Mouse (Mus musculus) cerebellum, postnatal 36 days (tissue): ENCODE measurements at regions not wholly inside any gene's neighbourhood (a gene's known extent, or its start where the extent isn't known, plus 50 kb on each side); places are given as distances from the start of the nearest gene placed in this dataset.

Experiments used
- DNase-seq, 2 experiments: peaks; one replicate each; pipeline ENCODE4 v3.0.0; 2021 to 2022; ENCODE audit warnings: mixed read lengths in 2 of 2

DNA sequence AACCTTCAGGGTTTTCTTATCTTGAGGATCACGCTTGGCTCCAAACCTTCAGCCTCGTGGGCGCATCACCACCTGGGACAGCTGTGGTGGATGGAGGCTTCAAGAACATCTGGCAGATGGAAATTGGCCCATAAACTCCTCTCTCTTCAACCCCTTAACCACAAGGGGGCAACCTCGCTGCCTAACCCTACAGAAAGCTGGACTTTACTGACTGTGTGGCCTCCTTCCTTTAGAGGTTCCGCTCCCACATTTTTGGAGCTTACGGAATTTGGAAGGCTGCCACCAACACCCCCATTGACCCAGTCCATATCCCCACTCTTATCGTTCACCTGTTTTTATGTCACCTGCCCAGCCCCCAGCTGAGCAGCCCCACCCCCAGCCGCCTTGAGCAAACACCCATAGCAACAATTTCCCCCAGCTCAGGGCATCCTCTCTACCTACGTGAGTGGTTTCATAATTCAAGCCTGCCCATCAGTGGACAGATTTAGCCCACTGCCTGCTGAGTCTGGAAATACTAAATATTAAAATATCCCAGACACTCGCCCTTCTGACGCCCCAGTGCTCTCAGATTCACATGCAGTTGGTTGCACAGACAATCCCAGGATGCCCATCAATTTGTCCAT lies 167.0 kb upstream of the Slc22a22 start:
- no peak for DNase-seq

DNA sequence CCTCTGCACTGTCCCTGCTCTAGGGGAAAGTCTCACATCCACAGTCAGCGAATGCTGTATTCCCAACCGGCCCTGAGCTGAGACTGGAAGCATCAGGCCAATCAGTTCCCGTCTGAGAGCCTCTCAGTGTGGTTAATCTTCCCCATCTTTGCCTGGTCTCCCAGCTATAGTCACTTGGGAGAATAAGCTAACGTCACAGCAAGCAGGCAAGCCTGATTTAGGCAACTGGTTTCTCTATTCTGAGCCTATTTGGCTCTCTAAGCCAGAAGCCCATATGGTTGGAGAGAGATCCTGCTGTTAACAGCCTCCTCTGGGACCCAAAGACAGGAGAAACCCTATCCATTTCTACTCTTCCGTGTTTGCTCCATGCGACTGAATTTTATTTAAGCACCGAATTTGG lies 161.7 kb upstream of the Slc22a22 start:
- DNase-seq, result peak; percentile 49 to 66

DNA sequence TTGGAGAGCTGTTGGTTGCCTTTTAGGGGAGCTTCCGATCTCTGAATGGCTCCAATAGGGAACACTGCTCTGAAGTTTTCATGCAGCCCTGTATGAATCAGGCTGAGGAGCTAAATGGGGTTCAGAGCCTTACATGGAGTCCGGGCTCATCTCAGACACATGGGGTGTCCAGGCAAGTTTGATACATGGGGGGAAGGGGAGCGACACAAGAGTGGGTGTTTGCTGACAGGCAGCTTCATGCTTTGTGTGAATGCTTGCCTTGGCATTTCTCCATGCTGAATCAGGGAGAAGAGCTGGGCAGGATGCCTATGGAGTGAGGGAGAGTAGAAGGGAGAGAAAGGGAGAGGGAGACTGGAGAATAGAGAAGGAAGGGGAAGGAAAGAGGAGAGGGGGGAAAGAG lies 155.6 kb upstream of the Slc22a22 start:
- no peak for DNase-seq

DNA sequence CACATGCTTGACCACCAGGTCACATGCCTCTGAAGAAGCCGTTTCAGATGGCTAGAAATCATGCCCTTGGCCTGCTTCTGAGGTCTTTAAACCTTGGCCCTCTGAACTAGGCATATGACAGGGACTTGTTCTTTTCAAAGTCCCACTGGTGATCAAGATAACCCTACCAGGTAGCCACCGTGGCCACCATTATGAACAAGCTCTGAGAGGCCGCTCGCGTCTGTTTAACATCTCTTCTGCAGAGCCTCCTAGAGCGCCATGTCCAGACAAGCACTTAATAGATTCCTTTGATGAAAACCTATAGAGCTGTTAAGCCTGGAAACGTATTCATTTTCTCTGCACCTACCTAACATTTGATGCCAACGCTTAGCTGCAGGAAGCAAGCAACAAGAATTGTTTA lies 155.1 kb upstream of the Slc22a22 start:
- DNase-seq, result no peak

DNA sequence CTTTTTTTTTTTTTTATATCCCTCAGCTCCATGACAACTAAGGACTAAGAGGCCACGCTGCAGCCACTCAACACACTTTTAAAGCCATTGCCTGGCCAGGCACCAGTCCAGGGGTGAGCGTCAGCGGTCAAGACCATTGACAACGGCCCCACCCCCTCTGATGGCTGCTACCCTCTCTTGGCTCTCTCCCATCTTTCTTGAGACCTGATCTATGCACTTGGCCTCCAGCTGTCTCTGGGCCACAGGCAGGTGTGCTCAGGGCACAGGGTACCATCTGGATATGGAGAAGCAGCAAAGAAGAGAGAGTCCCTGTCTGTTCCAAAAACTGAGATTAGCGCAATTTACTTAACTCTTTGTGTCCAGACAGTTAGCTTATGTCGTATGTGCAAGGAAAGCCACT lies 141.0 kb upstream of the Slc22a22 start:
- DNase-seq, result no peak

DNA sequence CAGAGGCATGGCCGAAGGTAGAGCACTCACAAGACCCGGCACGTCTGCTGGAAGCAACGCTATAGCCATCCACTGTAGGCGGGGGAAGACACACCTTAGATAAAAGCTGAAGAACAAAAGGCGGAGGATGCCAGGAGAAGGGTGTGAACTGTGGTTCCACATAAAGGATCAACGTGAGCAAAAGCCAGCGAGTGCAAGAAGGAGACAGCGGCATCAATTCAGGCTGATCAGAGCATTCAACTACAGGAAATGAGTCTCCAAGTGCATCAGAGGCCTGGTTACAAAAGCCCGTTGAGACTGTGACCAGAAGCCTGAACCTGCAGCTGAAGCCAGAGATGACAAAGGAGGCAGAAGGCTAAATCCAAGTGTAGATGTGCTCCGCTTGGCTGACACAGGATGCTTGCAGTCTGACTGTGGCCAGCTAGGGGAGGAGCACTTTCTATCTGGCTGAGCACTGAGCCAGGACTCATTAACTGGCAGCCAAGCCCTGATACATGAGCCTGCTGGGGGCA lies 139.5 kb upstream of the Slc22a22 start:
- peak; percentile 40 to 50 for DNase-seq

DNA sequence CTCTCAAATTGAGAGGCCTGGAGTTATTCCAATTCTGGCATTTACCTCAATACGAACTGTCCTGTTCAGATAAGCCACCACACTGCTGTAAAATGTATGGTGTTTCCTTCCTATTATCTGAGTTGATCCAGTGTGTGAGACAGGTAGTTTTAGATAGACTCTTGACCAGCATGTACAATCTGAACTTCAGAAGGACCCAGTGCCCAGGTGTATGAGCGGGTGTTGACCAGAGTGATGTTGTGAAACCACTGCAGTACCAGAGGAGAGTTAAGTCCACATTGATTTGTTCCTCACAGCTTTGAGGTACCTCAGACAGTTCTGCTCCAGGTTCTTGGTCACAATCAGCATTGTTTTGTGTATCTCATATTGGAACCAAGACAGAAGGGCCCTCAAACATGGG lies 132.6 kb upstream of the Slc22a22 start:
- no peak for DNase-seq

DNA sequence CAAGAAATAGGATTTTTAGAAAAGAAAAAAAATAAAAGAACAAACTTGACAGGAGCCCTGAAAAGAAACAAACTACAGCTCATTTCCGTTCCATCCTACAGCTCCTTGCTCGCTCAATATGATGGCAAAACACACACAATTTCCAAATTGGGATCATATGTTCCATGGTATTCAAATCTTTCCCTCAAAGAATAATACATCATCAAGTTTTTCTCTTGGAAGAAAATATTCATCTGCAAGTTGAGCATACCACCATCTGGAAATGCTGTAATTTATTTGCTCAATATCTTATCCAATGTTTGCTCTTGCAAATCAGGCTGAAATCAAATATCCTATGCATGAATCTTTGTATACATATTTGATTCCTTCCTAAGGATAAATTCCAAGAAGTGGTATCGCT lies 131.1 kb upstream of the Slc22a22 start:
- no peak for DNase-seq

DNA sequence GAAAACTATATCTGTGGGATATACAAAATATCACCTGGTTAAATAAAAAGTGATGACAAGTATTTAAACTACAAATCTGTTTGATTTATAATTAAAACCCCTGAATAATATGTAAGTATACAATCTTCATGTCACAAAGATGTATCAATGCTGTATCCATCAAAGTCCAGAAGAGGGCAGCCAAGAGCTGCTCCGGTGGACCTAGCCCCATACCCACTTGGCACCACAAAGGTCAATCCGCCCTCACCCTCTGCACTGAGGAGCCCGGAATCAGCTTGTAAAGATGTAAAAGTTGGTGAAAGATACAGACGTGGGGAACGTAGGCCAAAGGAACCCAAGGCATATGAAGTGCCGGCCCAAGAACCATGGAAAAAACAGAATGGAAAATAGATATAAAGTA lies 123.1 kb upstream of the Slc22a22 start:
- peak; percentile 63 to 69 for DNase-seq

DNA sequence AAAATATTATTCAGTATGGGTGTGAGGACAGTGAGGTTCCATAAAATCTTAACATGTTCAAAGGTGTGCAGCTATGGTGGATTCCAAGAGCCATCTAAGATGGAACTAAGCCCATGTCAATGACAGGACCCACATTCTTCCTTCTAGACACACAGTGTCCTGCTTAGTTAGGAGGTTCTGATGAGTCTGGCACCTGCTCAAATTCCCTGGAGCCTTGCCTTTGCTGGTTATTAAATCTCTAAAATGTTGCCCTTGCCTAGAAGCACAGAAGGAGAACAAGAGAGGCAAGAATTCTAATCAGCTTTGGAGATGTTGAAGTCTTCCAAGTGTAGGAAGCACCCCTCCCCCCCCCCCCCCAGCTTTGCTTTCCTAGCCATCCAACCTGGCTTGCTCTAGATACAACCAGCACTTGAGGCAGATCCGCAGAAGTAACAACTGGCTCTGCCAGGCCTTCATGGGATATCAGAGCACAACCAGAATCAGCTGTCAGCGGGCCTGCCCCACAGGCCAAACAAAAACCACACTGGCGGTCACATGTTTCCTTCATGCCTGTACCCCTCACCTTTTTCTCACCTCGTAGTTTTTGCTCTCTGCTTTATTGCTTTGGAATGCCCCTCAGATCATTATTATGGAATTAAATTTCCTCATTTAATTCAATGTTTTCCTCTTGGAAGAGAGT lies 116.0 kb upstream of the Slc22a22 start:
- DNase-seq, result no peak

DNA sequence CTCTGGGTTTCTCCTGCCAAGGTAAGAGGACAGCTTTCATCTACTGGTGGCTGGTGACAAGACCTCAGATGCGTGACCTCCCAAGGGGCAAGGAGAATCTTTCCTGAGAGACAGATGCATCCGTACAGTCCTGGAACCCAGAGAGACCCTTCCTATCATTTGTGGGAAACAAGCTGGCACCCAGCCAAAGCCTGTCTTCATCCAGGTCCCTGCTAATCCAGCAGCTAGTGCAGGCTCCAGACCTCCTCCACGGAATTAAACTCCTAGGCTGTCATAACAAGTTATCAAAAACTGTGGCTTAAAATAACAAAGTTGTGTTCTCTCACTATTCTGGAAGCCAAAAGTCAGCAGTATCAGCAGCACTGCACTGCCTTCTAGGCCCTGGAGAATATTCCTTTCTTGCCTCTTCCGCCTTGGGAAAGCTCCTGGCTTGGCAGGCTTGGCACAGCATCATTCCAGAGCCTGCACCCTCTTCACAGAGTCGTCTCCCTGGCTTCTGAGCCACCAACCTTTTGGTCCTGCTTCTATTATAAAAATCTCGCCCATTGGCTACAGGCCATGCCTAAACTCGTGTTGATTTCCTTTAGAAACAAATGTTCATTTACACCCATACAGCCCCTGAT lies 113.3 kb upstream of the Slc22a22 start:
- peak; percentile 52 to 61 for DNase-seq

DNA sequence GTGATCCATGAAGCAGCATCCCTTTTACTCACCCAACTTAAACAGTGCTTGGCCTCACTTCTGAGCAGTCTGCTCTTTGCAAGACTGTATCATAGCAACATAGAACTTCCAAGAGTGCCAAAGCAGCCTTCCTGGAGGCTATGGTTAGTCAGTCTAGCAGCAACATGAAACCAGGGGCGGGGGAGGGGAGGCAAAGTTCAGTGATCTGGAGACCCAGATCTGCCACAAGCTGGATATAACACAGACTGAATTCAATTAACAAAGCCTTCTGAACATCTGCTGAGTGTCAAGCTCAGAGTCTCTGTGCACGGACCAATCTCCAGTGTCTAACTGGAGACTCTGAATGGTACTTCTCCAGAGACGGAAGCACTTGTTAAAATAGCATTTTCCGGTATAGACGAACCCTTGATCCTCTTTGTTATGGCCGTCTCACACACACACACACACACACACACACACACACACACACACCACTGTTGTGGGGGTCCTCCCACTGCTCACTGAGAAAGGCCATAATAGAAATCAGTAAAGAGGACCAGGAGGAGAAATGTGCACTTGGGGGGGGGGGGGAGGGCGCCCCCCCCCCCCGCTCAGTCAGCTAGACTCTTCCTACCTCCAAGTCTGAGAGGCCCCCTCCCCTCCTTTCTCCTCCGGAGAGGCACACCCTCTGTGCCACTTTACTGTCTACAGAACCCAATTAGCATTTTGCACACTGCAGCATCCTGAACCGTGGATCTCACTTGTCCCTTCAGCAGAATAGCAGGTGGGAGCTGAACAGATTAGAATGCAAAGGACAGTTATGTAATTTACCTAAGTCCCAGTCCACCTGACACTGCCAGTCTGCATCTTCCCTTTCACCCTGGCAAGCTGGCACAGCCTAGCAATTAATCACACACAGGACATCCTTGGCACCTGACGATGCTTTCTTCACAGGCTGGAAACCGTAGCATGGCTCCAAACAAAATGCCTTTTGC lies 112.3 kb upstream of the Slc22a22 start:
- peak; percentile 73 to 80 for DNase-seq

DNA sequence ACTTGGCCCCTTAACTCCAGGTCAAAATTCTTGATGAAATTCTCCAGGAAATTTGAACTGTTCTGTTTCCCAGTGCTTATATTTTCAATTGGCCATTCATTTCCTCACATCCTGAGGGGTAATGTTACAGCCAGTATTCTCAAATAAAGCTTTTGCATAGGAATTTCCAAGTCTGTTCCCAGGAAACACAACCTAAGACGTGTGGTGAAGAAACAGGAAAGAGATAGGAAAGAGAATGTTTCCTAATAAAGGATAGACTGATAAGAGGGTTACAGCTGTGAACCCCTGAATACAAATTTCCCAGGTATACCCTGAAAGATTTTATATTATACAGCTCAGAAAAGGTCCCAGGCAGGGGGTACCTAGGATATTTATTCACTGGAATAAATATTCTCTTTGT lies 108.0 kb upstream of the Slc22a22 start:
- no peak for DNase-seq

DNA sequence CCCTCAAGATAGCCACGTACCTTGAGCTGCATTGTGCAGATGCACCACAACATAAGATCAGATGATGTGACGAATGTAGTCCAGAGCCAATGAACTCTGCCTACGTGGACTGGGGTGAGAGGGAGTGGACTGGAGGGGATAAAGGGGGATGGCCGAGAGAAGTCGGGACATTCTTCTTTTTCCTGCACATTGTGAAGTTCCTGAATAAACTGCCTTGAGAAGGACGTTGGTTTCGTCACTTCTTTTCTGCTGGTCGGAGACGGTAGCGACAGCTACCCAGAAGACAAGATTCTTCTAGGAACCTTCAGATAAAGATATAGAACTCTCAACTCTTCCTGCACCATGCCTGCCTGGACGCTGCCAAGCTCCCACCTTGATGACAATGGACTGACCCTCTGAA lies 107.1 kb upstream of the Slc22a22 start:
- no peak for DNase-seq

DNA sequence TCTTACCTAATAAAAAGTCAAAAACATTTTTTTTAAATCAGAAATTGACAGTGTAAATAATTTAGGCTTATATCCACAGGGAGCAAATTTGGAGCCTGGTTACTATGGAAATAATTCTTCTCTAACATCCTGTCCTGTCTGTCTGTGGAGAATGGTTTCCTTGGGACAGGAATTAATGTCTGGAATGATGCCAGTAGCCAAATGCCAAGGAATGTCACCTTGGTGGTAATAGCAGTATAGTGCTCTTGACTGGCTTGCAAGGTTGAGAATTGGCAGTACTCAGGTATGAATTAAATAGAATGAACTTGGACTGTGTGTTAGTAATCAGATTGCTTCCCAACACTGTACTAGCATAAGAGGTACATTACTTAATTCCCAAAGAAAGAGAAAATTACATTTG lies 103.8 kb upstream of the Slc22a22 start:
- DNase-seq, result no peak

DNA sequence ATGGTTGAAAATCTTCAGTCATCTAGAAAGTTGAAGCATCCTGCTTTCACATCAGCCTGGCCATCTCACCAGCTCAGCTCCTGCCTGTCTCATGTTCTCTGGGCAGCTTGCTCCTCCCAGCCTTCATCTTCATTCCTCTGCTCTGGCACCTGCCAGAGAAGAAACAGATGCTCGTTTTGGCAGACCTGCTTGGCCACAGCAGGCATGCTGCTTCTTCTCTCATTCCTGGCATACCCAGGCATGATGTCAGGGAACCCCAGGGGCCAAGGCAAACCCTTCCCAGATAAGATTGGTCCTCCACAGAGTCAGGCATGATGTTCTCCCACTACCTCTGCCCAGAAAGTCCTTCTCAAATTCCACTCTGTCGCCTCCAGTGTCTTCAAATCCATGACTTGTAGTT lies 101.4 kb upstream of the Slc22a22 start:
- peak; percentile 90 to 91 for DNase-seq

DNA sequence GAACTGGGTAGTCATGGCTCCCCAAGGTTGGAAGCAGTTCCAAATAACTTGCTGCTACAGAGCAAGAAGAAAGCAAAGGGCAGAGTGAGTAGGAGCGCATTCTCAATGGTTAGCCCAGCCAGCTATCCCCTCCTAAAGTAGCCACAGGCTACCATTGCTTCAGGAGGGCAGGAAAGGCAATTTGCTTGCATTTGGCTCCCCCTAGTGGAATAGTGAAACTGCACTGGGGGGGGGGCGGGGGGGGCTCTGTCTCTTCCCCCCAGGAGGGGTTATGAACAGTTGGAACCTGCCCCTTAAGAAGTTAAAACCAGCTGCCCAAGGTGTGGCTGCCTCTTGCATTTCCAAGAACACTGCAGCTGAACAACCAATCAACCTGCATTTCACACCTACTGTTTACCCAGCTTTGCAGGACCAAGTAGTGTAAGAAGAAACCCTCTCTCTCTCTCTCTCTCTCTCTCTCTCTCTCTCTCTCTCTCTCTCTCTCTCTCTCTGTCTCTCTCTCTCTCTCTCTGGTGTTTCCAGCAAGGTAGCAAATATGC lies 96.7 kb upstream of the Slc22a22 start:
- no peak for DNase-seq

DNA sequence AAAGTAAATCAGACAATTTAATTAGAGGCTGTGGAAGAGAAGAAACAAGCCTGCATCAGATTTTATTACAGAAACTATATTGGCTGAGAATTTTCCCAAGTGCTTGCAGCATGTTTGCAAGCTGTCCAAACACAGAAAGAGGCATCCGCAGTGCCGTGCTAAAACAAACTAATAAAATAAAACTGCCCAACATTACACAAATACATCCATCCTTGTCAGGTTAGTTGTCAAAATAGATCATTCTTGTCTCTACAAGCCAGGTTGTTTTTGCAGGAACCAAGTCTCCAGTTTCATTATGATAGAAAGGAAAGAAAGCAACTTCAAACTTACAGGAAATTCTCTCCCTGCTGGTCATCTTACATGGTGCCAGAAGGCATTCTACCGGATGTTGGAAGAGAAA lies 95.0 kb upstream of the Slc22a22 start:
- no peak for DNase-seq

DNA sequence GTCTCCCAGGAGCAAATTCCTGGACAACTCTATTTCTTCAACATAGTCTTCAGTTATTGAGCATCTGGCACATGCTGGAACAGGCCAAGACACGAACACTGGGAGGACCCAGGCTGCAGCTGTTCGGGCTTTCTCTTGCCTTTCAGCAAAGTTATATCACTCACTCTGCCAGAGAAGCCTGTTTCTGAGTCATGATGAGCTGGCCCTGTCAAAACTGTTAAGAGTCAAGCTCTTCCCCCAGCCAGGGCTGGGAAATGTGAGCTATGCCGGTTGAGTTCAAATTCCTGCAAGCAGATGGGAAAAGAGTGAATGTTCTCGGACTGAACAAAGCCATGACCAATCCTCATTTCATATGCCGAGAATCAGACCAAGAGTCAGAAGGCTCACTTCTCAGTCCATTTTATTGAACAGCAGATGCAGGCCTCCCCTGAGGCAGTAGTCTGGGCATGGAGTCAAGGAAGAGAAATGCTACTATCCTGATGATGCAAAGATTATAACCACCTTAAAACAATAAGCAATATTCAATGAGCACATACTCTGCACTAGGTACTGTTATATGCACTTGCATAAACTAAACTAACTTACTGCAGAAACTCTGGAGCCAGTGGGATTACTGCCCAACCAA lies 90.7 kb upstream of the Slc22a22 start:
- DNase-seq, result no peak

DNA sequence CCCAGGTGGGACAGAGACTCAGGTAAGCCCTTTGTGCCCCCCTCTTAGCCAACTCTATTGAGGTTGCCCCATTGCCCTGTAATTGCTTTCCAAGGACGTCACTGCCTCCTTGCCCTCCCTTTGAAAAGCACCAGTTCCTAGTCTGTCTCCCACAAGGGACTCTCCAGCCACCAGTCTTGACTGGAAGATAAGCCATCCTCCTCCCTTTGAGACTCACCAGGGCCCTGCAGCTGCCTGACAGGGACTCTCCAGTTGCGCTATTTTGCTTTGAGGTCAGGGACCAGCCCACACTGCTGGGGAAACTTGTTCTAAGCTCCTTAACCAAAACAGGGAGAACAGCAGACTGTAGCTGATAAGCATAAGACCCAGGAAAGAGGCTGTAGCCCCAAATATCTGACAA lies 69.7 kb upstream of the Slc22a22 start:
- DNase-seq, result no peak

DNA sequence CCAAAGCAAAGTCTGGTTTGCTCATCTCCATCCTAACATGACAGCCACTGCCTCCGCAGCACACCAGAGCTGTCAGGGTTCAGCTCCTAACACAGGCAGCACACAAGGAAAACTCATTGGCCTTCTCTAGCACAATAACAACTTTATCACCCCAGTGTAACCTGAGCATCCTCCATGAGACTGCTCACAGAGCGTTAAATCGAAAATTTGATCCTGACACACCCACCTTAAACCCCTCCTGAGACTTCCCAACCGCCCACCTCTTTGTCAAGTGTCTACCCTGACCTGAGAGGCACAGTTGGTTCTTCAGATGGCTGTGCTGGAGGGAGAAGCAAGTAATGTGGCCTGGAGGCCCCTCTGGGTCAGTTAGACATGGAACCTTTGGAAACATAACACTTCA lies 67.7 kb upstream of the Slc22a22 start:
- DNase-seq, result no peak

DNA sequence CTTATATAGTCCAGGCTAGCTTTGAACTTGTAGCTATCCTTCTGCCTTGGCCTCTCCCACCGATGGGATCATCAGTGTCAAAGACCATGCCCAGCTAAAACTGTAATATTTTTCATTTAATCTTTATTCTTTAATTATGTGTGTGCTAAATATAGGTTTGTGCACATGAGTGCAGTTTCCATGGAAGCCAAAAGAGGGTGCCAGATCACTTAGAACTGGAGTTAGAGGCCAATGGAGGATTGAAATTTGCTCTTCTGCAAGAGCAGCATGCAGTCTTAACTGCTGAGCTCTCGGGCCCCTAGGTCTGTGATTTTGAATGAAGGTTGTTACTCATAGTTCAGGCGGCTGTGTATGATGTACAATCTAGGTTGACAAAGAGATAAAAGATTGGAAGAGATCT lies 66.6 kb upstream of the Slc22a22 start:
- DNase-seq, result peak; percentile 10 to 25
